Mouse (Mus musculus) C2C12 (cell line): Measurements from ENCODE around the gene St7l.

Experiments used
- CEBPB ChIP-seq: IDR thresholded peaks from one replicate; pipeline ENCODE4 v1.6.1; 2011; ENCODE audit warnings: low read depth, mild to moderate bottlenecking, control low read depth, moderate library complexity
- CTCF ChIP-seq: IDR thresholded peaks from one replicate; pipeline ENCODE4 v1.5.1; 2011; ENCODE audit not compliant: control insufficient read depth, insufficient read depth, insufficient read length
- FOSL1 ChIP-seq: IDR thresholded peaks from one replicate; pipeline ENCODE4 v1.8.0; 2011; ENCODE audit warnings: mild to moderate bottlenecking, low read length; ENCODE audit not compliant: poor library complexity, insufficient read depth, severe bottlenecking
- MAX ChIP-seq: IDR thresholded peaks from one replicate; pipeline ENCODE4 v1.6.1; 2011; ENCODE audit warnings: mild to moderate bottlenecking, control low read depth
- MYOD1 ChIP-seq: IDR thresholded peaks from one replicate; pipeline ENCODE4 v1.6.1; 2011; ENCODE audit warnings: low read depth; ENCODE audit not compliant: control insufficient read depth, insufficient read length
- USF1 ChIP-seq: IDR thresholded peaks from one replicate; pipeline ENCODE4 v1.6.1; 2011; ENCODE audit warnings: low read depth, mild to moderate bottlenecking, control low read depth, moderate library complexity

DNA sequence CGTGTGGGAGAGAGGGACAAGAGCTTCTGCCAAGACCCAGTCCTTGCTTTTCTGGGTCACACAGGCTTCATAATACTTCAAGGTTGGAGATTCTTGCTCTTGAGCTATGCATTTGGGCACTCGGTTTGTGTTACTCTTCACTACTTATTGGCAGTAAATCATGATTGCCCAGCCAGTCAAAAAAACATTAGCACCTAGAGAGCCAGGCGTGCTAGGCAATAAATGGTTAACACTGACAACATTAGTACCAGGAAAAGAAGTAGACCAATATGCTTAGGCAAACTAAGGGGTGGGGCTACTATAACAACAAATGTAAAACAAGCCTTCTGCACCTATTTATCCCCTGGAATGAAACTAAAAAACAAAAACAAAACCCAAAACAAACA lies 45.1 kb upstream of the St7l start:
- TF ChIP-seq CTCF (no peak), CEBPB (no peak), MYOD1 (no peak), USF1 (no peak), MAX (no peak), FOSL1 (no peak)
